Mouse (Mus musculus): ENCODE results near the gene Bicral. TPM values are rescaled to one million over a fixed set of nuclear protein-coding genes. Genes with fewer than 3 reads are reported as not detected.
A peak's percentile ranks its signal among the peaks of the same experiment; 100 is the strongest.

Gene Bicral
- polyA plus RNA-seq, 1 experiment = not detected

DNA sequence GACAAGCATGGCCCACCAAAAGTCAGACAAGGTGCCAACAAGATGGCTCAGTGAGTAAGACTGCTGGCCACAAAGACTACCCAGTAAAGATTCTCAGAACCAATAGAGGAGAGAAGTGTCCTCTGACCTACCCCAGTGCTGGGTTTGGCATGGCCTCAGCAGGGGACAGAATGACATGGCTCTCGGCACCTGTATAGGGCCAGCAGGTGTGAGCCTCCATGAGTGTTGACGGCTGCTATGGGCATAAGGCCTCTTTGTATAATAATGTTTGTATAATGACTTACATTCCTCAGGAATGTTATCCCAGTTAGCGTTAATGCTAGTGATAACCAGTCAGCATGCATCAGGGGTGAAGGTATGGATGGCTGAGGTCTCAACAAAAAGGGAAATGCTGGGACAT lies 82.2 kb downstream of the Bicral start:
- 84% methylated on average over 3 of the region's 3 CpGs for WGBS
- H3K4me1 ChIP-seq (ENCODE audit: control insufficient read depth, insufficient read depth, low read length) = peaks cover 10% of the 10 kb centered on the region
- TF ChIP-seq CTCF (IDR thresholded peaks at IDR 0.05; ENCODE audit: insufficient read depth, low read depth, low read length) = no peak
- no peak for TF ChIP-seq POLR2A (IDR thresholded peaks at IDR 0.05; ENCODE audit: insufficient read depth, low read depth, low read length)
- no peak overlapping the region for H3K4me3 ChIP-seq (ENCODE audit: insufficient read depth, low read depth, low read length)
- no peak overlapping the region for H3K27ac ChIP-seq (ENCODE audit: insufficient read depth, low read depth, low read length)

DNA sequence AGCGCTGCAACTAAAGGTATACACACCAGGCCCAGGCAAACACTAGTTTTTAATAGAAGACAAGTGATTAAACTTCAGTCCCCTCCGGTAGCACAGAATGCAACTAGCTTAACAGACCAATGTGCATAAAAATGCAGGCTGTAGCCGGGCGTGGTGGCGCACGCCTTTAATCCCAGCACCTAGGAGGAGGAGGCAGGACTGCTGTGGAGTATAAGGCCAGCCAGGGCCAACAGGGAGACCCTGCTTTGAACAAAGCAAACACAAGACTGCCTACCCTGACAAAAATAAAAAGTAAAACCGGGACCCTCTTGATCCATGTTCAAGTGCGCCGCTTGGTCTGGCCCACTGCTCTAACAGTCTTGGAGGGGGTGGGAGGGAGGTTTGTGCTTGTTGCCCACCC lies 83.2 kb downstream of the Bicral start:
- Histone ChIP-seq H3K4me1 (ENCODE audit: control insufficient read depth, insufficient read depth, low read length) (peaks cover 7% of the 10 kb centered on the region), H3K27ac (ENCODE audit: insufficient read depth, low read depth, low read length) (no peak overlapping the region), H3K4me3 (ENCODE audit: insufficient read depth, low read depth, low read length) (no peak overlapping the region)
- no peak for TF ChIP-seq POLR2A (IDR thresholded peaks at IDR 0.05; ENCODE audit: insufficient read depth, low read depth, low read length)
- TF ChIP-seq CTCF (IDR thresholded peaks at IDR 0.05; ENCODE audit: insufficient read depth, low read depth, low read length) = no peak
- 91% methylated on average over 9 of the region's 9 CpGs for WGBS

DNA sequence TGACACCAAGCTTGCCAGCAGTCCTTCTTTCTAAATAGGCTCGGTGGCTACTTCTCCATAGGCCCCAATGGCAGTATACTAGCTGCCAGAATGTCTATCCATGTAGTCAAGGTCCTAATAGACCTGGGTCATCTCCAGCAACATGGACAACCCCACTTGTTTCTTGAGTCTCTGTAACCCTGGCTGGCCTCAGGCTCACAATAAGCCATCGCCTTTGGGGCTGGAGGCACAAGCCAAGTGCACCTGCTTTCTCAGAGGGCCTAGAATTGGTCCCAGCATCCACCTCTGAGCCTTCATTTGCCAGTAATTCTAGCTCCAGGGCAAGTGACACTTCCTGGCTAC lies 84.2 kb downstream of the Bicral start:
- WGBS = 29% methylated on average over 2 of the region's 2 CpGs
- no peak overlapping the region for H3K4me3 ChIP-seq (ENCODE audit: insufficient read depth, low read depth, low read length)
- H3K27ac ChIP-seq (ENCODE audit: insufficient read depth, low read depth, low read length) = no peak overlapping the region
- H3K4me1 ChIP-seq (ENCODE audit: control insufficient read depth, insufficient read depth, low read length) = peaks cover 7% of the 10 kb centered on the region
- TF ChIP-seq CTCF (IDR thresholded peaks at IDR 0.05; ENCODE audit: insufficient read depth, low read depth, low read length) = no peak

DNA sequence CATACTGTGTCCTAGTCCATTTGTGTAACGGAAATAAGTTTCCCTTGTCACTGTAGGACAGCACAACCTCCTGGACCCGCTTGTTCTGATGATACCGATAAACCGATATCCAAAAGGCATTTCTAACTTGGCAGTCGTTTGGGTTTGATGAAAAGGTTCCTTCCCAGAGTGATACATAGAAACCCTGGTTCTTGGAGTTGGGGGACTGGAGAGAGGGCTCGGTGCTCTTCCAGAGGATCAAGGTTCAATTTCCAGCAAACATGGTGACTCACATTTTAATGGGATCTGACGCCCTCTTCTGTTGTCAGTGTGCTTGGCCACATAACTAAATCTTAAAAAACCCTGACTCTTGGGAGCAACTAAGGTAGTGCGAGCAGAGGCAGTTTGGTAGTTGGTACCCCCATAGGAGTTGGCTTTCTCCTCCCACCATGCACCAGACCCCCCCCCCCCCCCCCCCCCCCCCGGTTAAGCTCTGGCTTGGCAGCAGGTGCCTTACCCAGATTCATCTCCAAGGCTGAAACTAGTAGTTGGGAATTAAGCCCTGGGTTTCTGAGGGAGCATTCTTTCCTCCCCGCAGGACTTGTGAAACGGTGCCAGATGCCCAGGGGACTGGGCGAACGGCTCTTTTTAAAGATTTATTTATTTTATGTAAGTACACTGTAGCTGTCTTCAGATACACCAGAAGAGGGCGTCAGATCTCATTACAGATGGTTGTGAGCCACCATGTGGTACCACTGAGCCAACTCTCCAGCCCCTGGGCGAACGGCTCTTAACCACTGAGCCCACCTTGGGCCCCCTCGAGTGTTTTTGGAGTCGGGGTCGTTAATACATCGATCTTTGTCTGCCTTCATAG lies 84.8 kb downstream of the Bicral start:
- no peak overlapping the region for H3K27ac ChIP-seq (ENCODE audit: insufficient read depth, low read depth, low read length)
- WGBS = 6% methylated on average over 20 of the region's 20 CpGs
- TF ChIP-seq CTCF (IDR thresholded peaks at IDR 0.05; ENCODE audit: insufficient read depth, low read depth, low read length) (no peak), POLR2A (IDR thresholded peaks at IDR 0.05; ENCODE audit: insufficient read depth, low read depth, low read length) (no peak)
- peak overlapping the region; percentile 80 for H3K4me3 ChIP-seq (ENCODE audit: insufficient read depth, low read depth, low read length)
- peaks cover 7% of the 10 kb centered on the region for H3K4me1 ChIP-seq (ENCODE audit: control insufficient read depth, insufficient read depth, low read length)

- H3K4me3 ChIP-seq (ENCODE audit: insufficient read depth, low read depth, low read length) = peak within 1 kb of the TSS; percentile 80
- peak within 1 kb of the TSS; percentile 56; the same call in 1 of the 2 replicates for H3K27ac ChIP-seq (ENCODE audit: insufficient read depth, low read depth, low read length)
- WGBS = under 1% methylated on average over 50 of the region's 50 CpGs
- peaks cover 7% of the 10 kb centered on the region for H3K4me1 ChIP-seq (ENCODE audit: control insufficient read depth, insufficient read depth, low read length)
- TF ChIP-seq CTCF (IDR thresholded peaks at IDR 0.05; ENCODE audit: insufficient read depth, low read depth, low read length) = no peak
- peak; percentile 49; the same call in 1 of the 2 replicates for TF ChIP-seq POLR2A (IDR thresholded peaks at IDR 0.05; ENCODE audit: insufficient read depth, low read depth, low read length)
Measured at GRCm38 (mm10) chr17:46772404-46773277, 85.6 kb downstream of the Bicral start, which contains the start of gene 2310039H08Rik. Gene 2310039H08Rik (plus strand): TSS chr17:46772635.

- H3K27ac ChIP-seq (ENCODE audit: insufficient read depth, low read depth, low read length) = peak overlapping the region; percentile 56; the same call in 1 of the 2 replicates
- WGBS = 2% methylated on average over 5 of the region's 5 CpGs
- peak overlapping the region; percentile 80 for H3K4me3 ChIP-seq (ENCODE audit: insufficient read depth, low read depth, low read length)
- H3K4me1 ChIP-seq (ENCODE audit: control insufficient read depth, insufficient read depth, low read length) = peaks cover 7% of the 10 kb centered on the region
- TF ChIP-seq CTCF (IDR thresholded peaks at IDR 0.05; ENCODE audit: insufficient read depth, low read depth, low read length) (no peak), POLR2A (IDR thresholded peaks at IDR 0.05; ENCODE audit: insufficient read depth, low read depth, low read length) (no peak)
Measured at GRCm38 (mm10) chr17:46772038-46772403, 86.3 kb downstream of the Bicral start.

DNA sequence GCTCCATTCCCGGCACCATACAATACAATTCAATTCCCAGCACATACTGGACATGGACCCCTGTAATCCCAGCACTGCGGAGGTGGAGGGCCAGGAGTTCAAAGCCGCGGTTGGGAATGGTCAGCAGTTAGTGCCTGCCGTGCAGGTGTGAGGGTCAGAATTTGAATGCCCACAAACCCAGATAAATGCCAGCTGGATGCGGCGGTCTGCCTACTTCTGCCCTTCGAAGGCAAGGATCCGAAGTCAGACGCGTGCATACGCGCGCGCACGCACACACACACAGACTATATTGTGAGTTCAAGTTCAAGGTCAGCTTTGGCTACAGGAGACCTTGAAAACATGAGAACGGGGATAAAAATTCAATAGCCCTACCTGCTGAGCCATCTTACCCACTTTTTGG lies 86.7 kb downstream of the Bicral start:
- H3K4me1 ChIP-seq (ENCODE audit: control insufficient read depth, insufficient read depth, low read length) = peaks cover 7% of the 10 kb centered on the region
- WGBS = 68% methylated on average over 17 of the region's 17 CpGs
- no peak overlapping the region for H3K4me3 ChIP-seq (ENCODE audit: insufficient read depth, low read depth, low read length)
- H3K27ac ChIP-seq (ENCODE audit: insufficient read depth, low read depth, low read length) = no peak overlapping the region
- TF ChIP-seq POLR2A (IDR thresholded peaks at IDR 0.05; ENCODE audit: insufficient read depth, low read depth, low read length) = no peak
- TF ChIP-seq CTCF (IDR thresholded peaks at IDR 0.05; ENCODE audit: insufficient read depth, low read depth, low read length) = no peak

- 88% methylated on average over 4 of the region's 4 CpGs for WGBS
- H3K4me1 ChIP-seq (ENCODE audit: control insufficient read depth, insufficient read depth, low read length) = peaks cover 7% of the 10 kb centered on the region
- no peak for TF ChIP-seq CTCF (IDR thresholded peaks at IDR 0.05; ENCODE audit: insufficient read depth, low read depth, low read length)
- TF ChIP-seq POLR2A (IDR thresholded peaks at IDR 0.05; ENCODE audit: insufficient read depth, low read depth, low read length) = no peak
- H3K4me3 ChIP-seq (ENCODE audit: insufficient read depth, low read depth, low read length) = no peak overlapping the region
- H3K27ac ChIP-seq (ENCODE audit: insufficient read depth, low read depth, low read length) = no peak overlapping the region
Measured at GRCm38 (mm10) chr17:46771025-46771424, 87.3 kb downstream of the Bicral start.

- Histone ChIP-seq H3K27ac (ENCODE audit: insufficient read depth, low read depth, low read length) (no peak overlapping the region), H3K4me1 (ENCODE audit: control insufficient read depth, insufficient read depth, low read length) (peaks cover 7% of the 10 kb centered on the region), H3K4me3 (ENCODE audit: insufficient read depth, low read depth, low read length) (no peak overlapping the region)
- TF ChIP-seq CTCF (IDR thresholded peaks at IDR 0.05; ENCODE audit: insufficient read depth, low read depth, low read length) (no peak), POLR2A (IDR thresholded peaks at IDR 0.05; ENCODE audit: insufficient read depth, low read depth, low read length) (no peak)
- WGBS = 89% methylated on average over 11 of the region's 11 CpGs
Measured at GRCm38 (mm10) chr17:46770546-46770945, 87.7 kb downstream of the Bicral start.
